Mouse (Mus musculus) cerebellum, adult 9-11 months (tissue): Measurements from ENCODE around the gene Iqsec1.
"Not testable (repeated sequence)": the region's sequence is repeated elsewhere in the genome, so short reads cannot be mapped to it uniquely, and the experiment has no call there.

Source experiments
- DNase-seq: peaks from one replicate; pipeline ENCODE4 v3.0.0; 2022

Iqsec1 gene

GRCm38 (mm10) chr6:90648391-90648790, 340.1 kb downstream of the Iqsec1 start:
- DNase-seq = no peak

- DNase-seq = no peak
Observed at GRCm38 (mm10) chr6:90644965-90645364, 343.5 kb downstream of the Iqsec1 start.

GRCm38 (mm10) chr6:90643057-90643456, 345.4 kb downstream of the Iqsec1 start:
- no peak for DNase-seq

- DNase-seq = no peak
Observed at GRCm38 (mm10) chr6:90635611-90636010, 352.9 kb downstream of the Iqsec1 start.

GRCm38 (mm10) chr6:90635081-90635480, 353.4 kb downstream of the Iqsec1 start:
- no peak for DNase-seq

GRCm38 (mm10) chr6:90632526-90632925, 356.0 kb downstream of the Iqsec1 start:
- DNase-seq = not testable (repeated sequence)

GRCm38 (mm10) chr6:90630427-90630826, 358.1 kb downstream of the Iqsec1 start:
- no peak for DNase-seq

GRCm38 (mm10) chr6:90629506-90629905, 359.0 kb downstream of the Iqsec1 start:
- DNase-seq = no peak

- DNase-seq = no peak
Observed at GRCm38 (mm10) chr6:90627556-90627955, 360.9 kb downstream of the Iqsec1 start.

GRCm38 (mm10) chr6:90625207-90625994, 363.1 kb downstream of the Iqsec1 start:
- no peak for DNase-seq

GRCm38 (mm10) chr6:90624733-90625132, 363.8 kb downstream of the Iqsec1 start:
- DNase-seq = no peak

- DNase-seq = no peak
Observed at GRCm38 (mm10) chr6:90624184-90624583, 364.3 kb downstream of the Iqsec1 start.

- DNase-seq = no peak
Observed at GRCm38 (mm10) chr6:90623456-90623836, 365.0 kb downstream of the Iqsec1 start.

- no peak for DNase-seq
Observed at GRCm38 (mm10) chr6:90622758-90623455, 365.6 kb downstream of the Iqsec1 start.

GRCm38 (mm10) chr6:90621584-90621890, 366.9 kb downstream of the Iqsec1 start:
- no peak for DNase-seq

GRCm38 (mm10) chr6:90620791-90621583, 367.5 kb downstream of the Iqsec1 start:
- DNase-seq = no peak

GRCm38 (mm10) chr6:90619936-90620335, 368.5 kb downstream of the Iqsec1 start:
- no peak for DNase-seq

GRCm38 (mm10) chr6:90618821-90619636, 369.5 kb downstream of the Iqsec1 start:
- no peak for DNase-seq

- no peak for DNase-seq
Observed at GRCm38 (mm10) chr6:90618274-90618673, 370.2 kb downstream of the Iqsec1 start.

GRCm38 (mm10) chr6:90616481-90616880, 372.0 kb downstream of the Iqsec1 start:
- DNase-seq = no peak

GRCm38 (mm10) chr6:90615991-90616390, 372.5 kb downstream of the Iqsec1 start:
- DNase-seq = no peak

- no peak for DNase-seq
Observed at GRCm38 (mm10) chr6:90615362-90615761, 373.1 kb downstream of the Iqsec1 start.

GRCm38 (mm10) chr6:90613277-90613676, 375.2 kb downstream of the Iqsec1 start:
- DNase-seq = no peak
